Mouse (Mus musculus) small intestine, adult 2 months (tissue): ENCODE results near the gene Htr7. TPM values are rescaled to one million over a fixed set of nuclear protein-coding genes. Genes with fewer than 3 reads are reported as not detected.

Experiments
- H3K27ac ChIP-seq: fragments of 200-500 bp; 2 replicates; pipeline ENCODE4 v1.5.1; 2012; ENCODE audit warnings: low read depth, low read length, control low read depth, inconsistent platforms; ENCODE audit not compliant: insufficient read depth
- H3K27me3 ChIP-seq: fragments of 200-500 bp; 2 replicates; pipeline ENCODE4 v1.6.1; 2012; ENCODE audit warnings: mild to moderate bottlenecking, moderate library complexity, low read length, inconsistent platforms; ENCODE audit not compliant: control insufficient read depth, insufficient read depth
- H3K36me3 ChIP-seq: fragments of 200-500 bp; 2 replicates; pipeline ENCODE4 v1.6.1; 2012; ENCODE audit warnings: mild to moderate bottlenecking, low read length, control low read depth, inconsistent platforms; ENCODE audit not compliant: control insufficient read depth, insufficient read depth
- H3K4me1 ChIP-seq: fragments of 200-500 bp; 2 replicates; pipeline ENCODE4 v1.6.1; 2012; ENCODE audit warnings: low read length, inconsistent platforms, mixed read lengths; ENCODE audit not compliant: control insufficient read depth, insufficient read depth, insufficient read length
- H3K4me3 ChIP-seq: fragments of 200-500 bp; 2 replicates; pipeline ENCODE4 v1.5.1; 2012; ENCODE audit warnings: low read depth, mild to moderate bottlenecking, control low read depth, inconsistent platforms, low read length, moderate library complexity
- CTCF ChIP-seq: fragments of 200-500 bp; IDR thresholded peaks from 2 replicates; pipeline ENCODE4 v1.5.1; 2012; ENCODE audit warnings: low read depth, mild to moderate bottlenecking, control low read depth, inconsistent platforms, low read length, moderate library complexity, mixed read lengths; ENCODE audit not compliant: insufficient replicate concordance, insufficient read length; ENCODE audit errors: extremely low read depth
- POLR2A ChIP-seq: fragments of 200-500 bp; IDR thresholded peaks from 2 replicates; pipeline ENCODE4 v1.6.1; 2012; ENCODE audit warnings: low read depth, mild to moderate bottlenecking, control low read depth, inconsistent platforms, low read length, moderate library complexity
- WGBS: fragments of 180-500 bp; shearing (Covaris S2); methylation state at CpG from one replicate; pipeline ENCODE4 v1.1.7; 2018; 5-methylcytosine and 5-hydroxymethylcytosine counted together
- polyA plus RNA-seq: library from polyadenylated mRNA; depleted of rRNA; stranded (reverse); fragments of >200 nt; gene quantifications from 2 replicates; pipeline ENCODE4 v1.2.3, GENCODE M21; 2012

Gene Htr7
- polyA plus RNA-seq, 1 experiment: 0.15 TPM

DNA sequence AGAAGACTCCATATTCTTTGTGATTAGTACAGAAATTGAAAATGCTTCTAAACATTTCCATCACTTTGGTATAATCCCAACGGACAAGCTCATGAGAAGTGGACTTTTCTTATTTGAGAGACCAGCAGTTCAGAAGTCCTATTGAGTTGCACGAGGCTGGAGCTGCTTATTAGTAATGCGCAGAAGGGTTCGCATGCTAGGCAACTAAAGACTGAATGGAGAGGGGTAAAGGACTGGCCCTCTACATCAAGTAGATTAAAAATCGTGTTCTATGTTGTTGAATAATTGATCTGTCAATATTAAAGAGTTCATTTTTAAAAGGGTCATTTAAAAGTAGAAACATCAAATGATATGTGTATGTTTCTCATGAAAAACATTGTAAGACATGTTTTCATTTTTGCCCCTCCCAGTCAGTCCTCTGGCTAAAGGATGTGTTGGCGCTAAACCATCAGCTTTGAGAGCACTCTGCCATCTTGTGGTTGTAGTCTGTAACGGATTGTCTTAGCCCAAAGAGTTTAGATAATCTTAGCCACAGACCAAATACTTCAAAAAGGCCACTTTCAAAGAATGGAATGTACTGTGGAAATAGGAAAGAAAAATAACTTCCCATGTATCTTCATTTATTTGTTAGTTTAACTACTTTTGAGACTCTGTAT lies 25.4 kb upstream of the Htr7 start:
- Histone ChIP-seq H3K27me3 (no peaks in the 10 kb centered on the region), H3K4me1 (0 out of 2 replicates have a peak, but pooled peaks cover 2% of the 10 kb centered on the region), H3K4me3 (peak overlapping the region; percentile 54), H3K27ac (no peak overlapping the region), H3K36me3 (no peaks in the 10 kb centered on the region)
- TF ChIP-seq CTCF (no peak), POLR2A (no peak)
- 50% methylated on average over 7 of the region's 7 CpGs for WGBS

DNA sequence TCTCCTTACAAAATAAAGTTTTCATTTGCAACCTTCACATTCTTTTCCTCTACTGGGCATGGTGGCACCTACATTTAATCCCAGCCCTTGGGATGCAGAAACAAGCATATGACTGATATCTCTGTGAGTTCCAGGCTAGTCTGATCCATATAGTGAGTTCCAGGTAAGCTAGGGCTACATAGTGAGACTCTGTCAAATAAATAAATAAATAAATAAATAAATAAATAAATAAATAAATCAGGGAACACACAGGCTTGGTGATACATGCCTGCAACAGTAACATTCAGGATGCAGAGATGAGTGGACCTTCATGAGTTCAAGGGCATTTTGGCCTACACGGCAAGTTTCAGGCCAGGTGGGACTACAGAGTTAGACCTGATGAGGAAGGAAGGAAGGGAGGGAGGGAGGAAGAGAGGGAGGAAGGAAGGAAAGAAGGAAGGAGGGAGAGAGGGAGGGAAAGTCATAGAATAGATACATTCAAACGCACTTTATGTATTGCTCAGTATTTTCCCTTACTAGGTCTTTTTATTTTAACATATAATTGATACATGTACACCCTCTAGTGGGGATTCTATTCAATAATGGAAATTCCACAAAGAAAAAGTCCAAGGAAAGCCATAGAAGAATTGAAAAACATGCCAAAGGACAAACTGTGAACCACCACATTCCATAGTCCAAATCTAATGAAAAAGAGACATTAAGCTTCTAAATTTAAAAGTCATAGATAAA lies 5.7 kb upstream of the Htr7 start:
- Histone ChIP-seq H3K4me1 (no peaks in the 10 kb centered on the region), H3K36me3 (no peaks in the 10 kb centered on the region), H3K4me3 (no peak overlapping the region), H3K27ac (no peak overlapping the region), H3K27me3 (no peaks in the 10 kb centered on the region)
- WGBS: 51% methylated on average over 2 of the region's 2 CpGs
- TF ChIP-seq CTCF (no peak), POLR2A (no peak)

DNA sequence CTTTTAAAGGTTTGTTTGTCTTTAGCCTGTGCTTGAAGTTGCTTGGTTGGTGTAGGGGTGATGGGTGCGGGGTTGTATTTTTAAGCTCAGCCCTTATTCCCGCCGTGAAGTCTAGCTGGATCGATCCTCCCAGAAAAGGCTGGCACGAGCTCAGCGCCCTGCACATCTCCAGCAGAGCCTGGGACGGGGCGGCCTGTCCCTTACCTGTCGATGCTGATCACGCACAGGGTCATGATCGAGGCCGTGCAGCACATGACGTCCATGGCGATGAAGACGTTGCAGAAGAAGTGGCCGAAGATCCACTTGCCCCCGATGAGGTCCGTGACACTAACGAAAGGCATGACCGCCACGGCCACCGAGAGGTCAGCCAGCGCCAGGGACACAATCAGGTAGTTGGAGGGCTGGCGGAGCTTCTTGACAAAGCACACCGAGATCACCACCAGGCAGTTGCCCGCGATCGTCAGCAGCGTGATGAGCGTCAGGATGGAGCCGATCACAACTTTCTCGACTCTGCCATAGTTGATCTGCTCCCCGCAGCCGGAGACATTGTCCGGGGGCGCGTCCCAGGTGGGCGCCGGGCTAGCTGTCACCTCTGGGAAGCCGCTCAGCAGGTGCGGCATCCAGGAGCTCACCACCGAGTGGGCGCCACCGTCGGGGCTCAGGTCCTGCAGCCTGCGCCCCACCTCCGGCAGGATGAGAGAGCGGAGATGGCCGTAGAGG lies 645 bp downstream of the Htr7 start:
- peaks cover 6% of the 10 kb centered on the region; the same call in 1 of the 2 replicates for H3K4me1 ChIP-seq
- no peaks in the 10 kb centered on the region for H3K36me3 ChIP-seq
- WGBS: 9% methylated on average over 49 of the region's 49 CpGs
- no peak for TF ChIP-seq CTCF
- TF ChIP-seq POLR2A: no peak
- peak overlapping the region; percentile 37 for H3K4me3 ChIP-seq
- peaks cover 10% of the 10 kb centered on the region for H3K27me3 ChIP-seq
- H3K27ac ChIP-seq: no peak overlapping the region

DNA sequence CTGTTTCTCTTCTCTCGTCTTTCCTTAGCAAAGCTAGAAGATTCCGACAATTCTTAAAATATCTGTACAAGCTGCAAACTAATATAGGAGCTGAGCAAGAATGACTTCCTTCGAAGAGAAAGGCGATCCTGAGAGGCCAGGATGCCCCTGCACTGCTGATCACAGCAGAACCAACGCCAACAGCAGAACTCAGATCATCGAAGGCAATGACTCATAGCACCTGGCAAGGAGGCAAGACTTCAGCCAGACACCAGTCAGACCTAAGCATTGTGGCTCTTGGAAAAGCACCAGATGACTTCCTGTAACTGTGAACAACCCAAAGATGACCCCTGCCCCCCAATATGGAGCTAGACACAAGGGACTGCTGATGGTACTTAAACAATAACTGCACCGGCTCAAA lies 11.3 kb downstream of the Htr7 start:
- WGBS: 78% methylated on average over 7 of the region's 7 CpGs
- TF ChIP-seq CTCF (no peak), POLR2A (no peak)
- Histone ChIP-seq H3K4me3 (no peak overlapping the region), H3K27me3 (no peaks in the 10 kb centered on the region), H3K4me1 (no peaks in the 10 kb centered on the region), H3K36me3 (no peaks in the 10 kb centered on the region), H3K27ac (no peak overlapping the region)

- WGBS: 12% methylated on average over 3 of the region's 3 CpGs
Observed at GRCm38 (mm10) chr19:36014836-36015235, 42.5 kb downstream of the Htr7 start.

DNA sequence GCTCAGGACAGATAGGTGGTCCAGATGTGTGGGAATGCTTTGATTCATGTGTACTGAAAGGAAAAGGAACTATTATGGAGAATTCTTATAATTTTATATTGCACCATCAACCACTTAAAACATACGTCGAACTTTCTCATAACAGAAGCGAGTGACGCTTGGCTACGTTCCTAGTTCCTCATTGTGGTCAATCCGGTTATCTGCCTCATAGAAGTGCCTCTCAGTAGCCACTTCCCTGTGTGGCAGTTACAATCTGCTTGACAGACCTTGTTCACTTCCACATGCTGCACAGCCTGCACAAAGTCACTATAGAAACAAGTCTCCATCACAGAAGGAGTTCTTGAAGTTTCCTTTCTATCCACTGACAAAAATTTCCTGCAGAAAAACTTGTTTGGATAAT lies 51.0 kb downstream of the Htr7 start:
- Histone ChIP-seq H3K27me3 (no peaks in the 10 kb centered on the region), H3K4me3 (no peak overlapping the region), H3K36me3 (no peaks in the 10 kb centered on the region), H3K4me1 (no peaks in the 10 kb centered on the region), H3K27ac (no peak overlapping the region)
- TF ChIP-seq POLR2A (no peak), CTCF (no peak)
- WGBS: 42% methylated on average over 6 of the region's 6 CpGs

More at GRCm38 (mm10) chr19:36014836-36015235, 42.5 kb downstream of the Htr7 start:
- Histone ChIP-seq H3K4me1 (no peaks in the 10 kb centered on the region), H3K4me3 (no peak overlapping the region), H3K27me3 (no peaks in the 10 kb centered on the region), H3K36me3 (no peaks in the 10 kb centered on the region), H3K27ac (no peak overlapping the region)
- no peak for TF ChIP-seq CTCF

GRCm38 (mm10) chr19:36004961-36005360 lies 52.3 kb downstream of the Htr7 start:
- Histone ChIP-seq H3K27ac (no peak overlapping the region), H3K4me1 (no peaks in the 10 kb centered on the region), H3K27me3 (no peaks in the 10 kb centered on the region), H3K36me3 (no peaks in the 10 kb centered on the region), H3K4me3 (no peak overlapping the region)
- 39% methylated on average over 2 of the region's 2 CpGs for WGBS
- TF ChIP-seq CTCF (no peak), POLR2A (no peak)
